Mouse (Mus musculus): ENCODE data around the gene Gm20388. TPM values are rescaled to one million over a fixed set of nuclear protein-coding genes. Genes with fewer than 3 reads are reported as not detected.

Gm20388 gene
- total and polyA plus RNA-seq, 2 experiments from 2014 or later, result 17.3 TPM; not detected in 1

DNA sequence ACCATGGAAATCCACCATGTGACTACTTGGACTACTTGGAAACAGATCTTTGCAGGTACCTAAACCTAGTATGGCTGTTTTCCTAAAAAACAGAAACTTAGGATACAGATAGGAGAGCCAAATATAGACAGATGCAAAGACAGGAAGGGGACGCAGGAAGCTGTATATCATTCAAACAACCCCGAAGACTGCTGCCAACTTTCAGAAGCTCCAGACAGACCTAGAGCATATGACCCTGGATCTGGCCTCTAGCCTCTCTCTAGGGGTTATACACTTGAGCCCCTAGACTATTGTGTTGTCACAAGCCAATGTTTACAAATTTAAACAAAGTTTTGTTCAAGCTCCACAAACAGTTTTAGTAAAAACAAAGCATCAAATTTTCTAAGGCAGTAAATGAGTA lies 3050.8 kb downstream of the Gm20388 start:
- 3% methylated on average over 2 of the region's 2 CpGs for WGBS

DNA sequence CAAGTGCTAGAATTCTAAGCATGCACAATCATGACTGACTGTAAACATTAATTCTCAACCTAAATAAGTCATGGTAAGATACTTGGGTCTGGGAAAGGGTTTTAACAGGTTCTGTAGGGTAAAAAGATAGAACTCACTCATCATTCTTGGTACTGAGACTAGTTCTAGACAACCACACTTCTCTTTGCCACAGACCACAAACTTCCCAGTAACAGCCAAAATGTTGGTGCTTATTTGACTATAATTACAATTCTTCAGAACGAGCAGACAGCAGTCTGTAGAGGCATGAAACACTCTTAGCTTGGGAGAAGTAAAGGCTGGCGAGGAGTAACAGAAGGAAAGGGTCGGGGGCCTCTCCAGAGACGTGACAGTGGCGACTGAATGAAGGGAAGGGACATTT lies 3051.4 kb downstream of the Gm20388 start:
- TF ChIP-seq EP300 (IDR thresholded peaks at IDR 0.05; ENCODE audit: low read depth) (no peak), CTCF (IDR thresholded peaks at IDR 0.05; ENCODE audit: low read depth) (no peak)
- ATAC-seq (ENCODE audit: insufficient read depth, low read depth) (no peak), DNase-seq (ENCODE audit: low spot score) (no peak)
- 0 out of 2 replicates have a peak, but pooled peaks cover 3% of the 10 kb centered on the region for H3K36me3 ChIP-seq (replicated peaks; ENCODE audit: control insufficient read depth, insufficient read depth, low read length)
- H3K27ac ChIP-seq (ENCODE audit: low read depth), result no peak overlapping the region
- no peak overlapping the region for H3K4me3 ChIP-seq (ENCODE audit: low read depth, low read length)
- no peaks in the 10 kb centered on the region for H3K27me3 ChIP-seq (ENCODE audit: control insufficient read depth, insufficient read depth, low read length)
- H3K4me1 ChIP-seq (ENCODE audit: control insufficient read depth, insufficient read depth), result peaks cover 18% of the 10 kb centered on the region
- no peak overlapping the region for H3K9ac ChIP-seq (replicated peaks; ENCODE audit: low read depth, low read length)
- WGBS, result 49% methylated on average over 5 of the region's 5 CpGs
- H3K4me2 ChIP-seq (ENCODE audit: low read depth, low read length), result no peak overlapping the region
- H3K9me3 ChIP-seq (replicated peaks; ENCODE audit: control insufficient read depth, low read length), result no peaks in the 10 kb centered on the region

More for the DNA sequence above, 3050.8 kb downstream of the Gm20388 start:
- Histone ChIP-seq H3K36me3 (replicated peaks; ENCODE audit: control insufficient read depth, insufficient read depth, low read length) (0 out of 2 replicates have a peak, but pooled peaks cover 3% of the 10 kb centered on the region), H3K9me3 (replicated peaks; ENCODE audit: control insufficient read depth, low read length) (no peaks in the 10 kb centered on the region), H3K27ac (ENCODE audit: low read depth) (0 out of 2 replicates have a peak overlapping the region, but pooled peaks have one; percentile 9), H3K4me2 (ENCODE audit: low read depth, low read length) (no peak overlapping the region), H3K27me3 (ENCODE audit: control insufficient read depth, insufficient read depth, low read length) (no peaks in the 10 kb centered on the region), H3K4me1 (ENCODE audit: control insufficient read depth, insufficient read depth) (peaks cover 18% of the 10 kb centered on the region), H3K9ac (replicated peaks; ENCODE audit: low read depth, low read length) (no peak overlapping the region), H3K4me3 (ENCODE audit: low read depth, low read length) (no peak overlapping the region)
- ATAC-seq (ENCODE audit: insufficient read depth, low read depth) (no peak), DNase-seq (ENCODE audit: low spot score) (no peak)
- TF ChIP-seq CTCF (IDR thresholded peaks at IDR 0.05; ENCODE audit: low read depth) (no peak), EP300 (IDR thresholded peaks at IDR 0.05; ENCODE audit: low read depth) (no peak)

DNA sequence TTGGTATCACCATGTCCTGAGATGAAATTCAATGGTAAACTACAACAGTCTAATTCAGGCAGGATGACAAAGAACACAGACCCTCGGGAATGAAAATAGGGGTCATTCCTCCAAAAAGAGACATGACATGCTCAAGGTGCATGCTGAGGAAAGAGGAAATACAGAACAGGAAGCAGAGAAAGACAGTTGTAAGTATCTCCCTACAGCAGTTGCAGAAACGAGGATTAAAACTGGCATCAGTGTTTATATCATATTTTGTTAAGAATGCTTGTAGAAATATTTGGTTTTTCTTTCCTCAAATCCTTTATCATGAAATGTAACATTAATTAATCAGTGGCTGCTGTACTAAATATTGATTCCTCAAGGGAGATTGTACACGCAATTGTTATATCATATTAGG lies 3056.0 kb downstream of the Gm20388 start:
- WGBS, result 72% methylated on average over 3 of the region's 3 CpGs
- Histone ChIP-seq H3K36me3 (replicated peaks; ENCODE audit: control insufficient read depth, insufficient read depth, low read length) (peaks cover 8% of the 10 kb centered on the region; the same call in 1 of the 2 replicates), H3K4me1 (ENCODE audit: control insufficient read depth, insufficient read depth) (peaks cover 7% of the 10 kb centered on the region), H3K4me2 (ENCODE audit: low read depth, low read length) (no peak overlapping the region), H3K27ac (ENCODE audit: low read depth) (no peak overlapping the region), H3K9ac (replicated peaks; ENCODE audit: low read depth, low read length) (no peak overlapping the region), H3K4me3 (ENCODE audit: low read depth, low read length) (no peak overlapping the region), H3K27me3 (ENCODE audit: control insufficient read depth, insufficient read depth, low read length) (no peaks in the 10 kb centered on the region), H3K9me3 (replicated peaks; ENCODE audit: control insufficient read depth, low read length) (no peaks in the 10 kb centered on the region)
- TF ChIP-seq EP300 (IDR thresholded peaks at IDR 0.05; ENCODE audit: low read depth), result no peak
- no peak for TF ChIP-seq CTCF (IDR thresholded peaks at IDR 0.05; ENCODE audit: low read depth)
- ATAC-seq (ENCODE audit: insufficient read depth, low read depth) (no peak), DNase-seq (ENCODE audit: low spot score) (no peak)

- Histone ChIP-seq H3K4me2 (ENCODE audit: low read depth, low read length) (no peak overlapping the region), H3K27me3 (ENCODE audit: control insufficient read depth, insufficient read depth, low read length) (no peaks in the 10 kb centered on the region), H3K27ac (ENCODE audit: low read depth) (no peak overlapping the region), H3K4me1 (ENCODE audit: control insufficient read depth, insufficient read depth) (no peaks in the 10 kb centered on the region), H3K4me3 (ENCODE audit: low read depth, low read length) (no peak overlapping the region), H3K9me3 (replicated peaks; ENCODE audit: control insufficient read depth, low read length) (no peaks in the 10 kb centered on the region), H3K36me3 (replicated peaks; ENCODE audit: control insufficient read depth, insufficient read depth, low read length) (peaks cover 8% of the 10 kb centered on the region), H3K9ac (replicated peaks; ENCODE audit: low read depth, low read length) (no peak overlapping the region)
- no peak for DNase-seq (ENCODE audit: low spot score)
- no peak for ATAC-seq (ENCODE audit: insufficient read depth, low read depth)
- 81% methylated on average over 3 of the region's 3 CpGs for WGBS
- TF ChIP-seq EP300 (IDR thresholded peaks at IDR 0.05; ENCODE audit: low read depth), result no peak
- no peak for TF ChIP-seq CTCF (IDR thresholded peaks at IDR 0.05; ENCODE audit: low read depth)
Measured at GRCm38 (mm10) chr8:122968145-122968544, 3057.5 kb downstream of the Gm20388 start.

GRCm38 (mm10) chr8:122969964-122970620 lies 3059.5 kb downstream of the Gm20388 start:
- no peak for TF ChIP-seq EP300 (IDR thresholded peaks at IDR 0.05; ENCODE audit: low read depth)
- no peak for TF ChIP-seq CTCF (IDR thresholded peaks at IDR 0.05; ENCODE audit: low read depth)
- Histone ChIP-seq H3K4me2 (ENCODE audit: low read depth, low read length) (no peak overlapping the region), H3K9ac (replicated peaks; ENCODE audit: low read depth, low read length) (no peak overlapping the region), H3K9me3 (replicated peaks; ENCODE audit: control insufficient read depth, low read length) (no peaks in the 10 kb centered on the region), H3K4me1 (ENCODE audit: control insufficient read depth, insufficient read depth) (no peaks in the 10 kb centered on the region), H3K27me3 (ENCODE audit: control insufficient read depth, insufficient read depth, low read length) (no peaks in the 10 kb centered on the region), H3K27ac (ENCODE audit: low read depth) (no peak overlapping the region), H3K36me3 (replicated peaks; ENCODE audit: control insufficient read depth, insufficient read depth, low read length) (peaks cover 6% of the 10 kb centered on the region), H3K4me3 (ENCODE audit: low read depth, low read length) (no peak overlapping the region)
- 94% methylated on average over 3 of the region's 3 CpGs for WGBS
- no peak for DNase-seq (ENCODE audit: low spot score)
- no peak for ATAC-seq (ENCODE audit: insufficient read depth, low read depth)

DNA sequence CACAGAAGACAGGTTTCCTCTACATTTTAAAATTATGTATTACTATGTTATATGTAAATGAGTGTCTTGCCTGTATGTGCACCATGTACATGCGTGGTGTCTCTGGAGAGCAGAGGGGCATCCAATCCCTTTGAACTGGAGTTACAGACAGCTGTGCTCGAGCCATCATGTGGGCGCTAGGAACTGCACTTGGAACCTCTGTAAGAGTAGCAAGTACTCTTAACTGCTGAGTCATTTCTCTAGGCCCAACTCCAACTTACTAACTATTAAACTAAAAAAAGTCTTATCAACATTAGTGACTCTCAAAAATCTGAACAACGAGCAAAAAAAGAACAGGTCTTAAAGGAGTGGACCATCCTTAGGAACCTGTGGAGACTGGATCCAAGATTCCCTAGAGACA lies 3065.4 kb downstream of the Gm20388 start:
- DNase-seq (ENCODE audit: low spot score) (no peak), ATAC-seq (ENCODE audit: insufficient read depth, low read depth) (no peak)
- Histone ChIP-seq H3K9ac (replicated peaks; ENCODE audit: low read depth, low read length) (no peak overlapping the region), H3K27ac (ENCODE audit: low read depth) (no peak overlapping the region), H3K36me3 (replicated peaks; ENCODE audit: control insufficient read depth, insufficient read depth, low read length) (no peaks in the 10 kb centered on the region; the same call in 1 of the 2 replicates), H3K9me3 (replicated peaks; ENCODE audit: control insufficient read depth, low read length) (no peaks in the 10 kb centered on the region), H3K4me3 (ENCODE audit: low read depth, low read length) (no peak overlapping the region), H3K4me2 (ENCODE audit: low read depth, low read length) (no peak overlapping the region), H3K4me1 (ENCODE audit: control insufficient read depth, insufficient read depth) (peaks cover 12% of the 10 kb centered on the region; the same call in 1 of the 2 replicates), H3K27me3 (ENCODE audit: control insufficient read depth, insufficient read depth, low read length) (no peaks in the 10 kb centered on the region)
- no peak for TF ChIP-seq EP300 (IDR thresholded peaks at IDR 0.05; ENCODE audit: low read depth)
- TF ChIP-seq CTCF (IDR thresholded peaks at IDR 0.05; ENCODE audit: low read depth), result no peak
- WGBS, result 84% methylated on average over 4 of the region's 4 CpGs
